Mouse (Mus musculus) hindbrain, embryonic 14.5 days (tissue): ENCODE measurements around the gene Ttc7b. TPM values are rescaled to one million over a fixed set of nuclear protein-coding genes. Genes with fewer than 3 reads are reported as not detected.
A peak's percentile ranks its signal among the peaks of the same experiment; 100 is the strongest.

Experiments
- ATAC-seq: fragments of 200-750 bp; cut with Nextera tagmentation; 2 replicates; pipeline ENCODE4 v1.8.0; 2017; ENCODE audit warnings: moderate number of reproducible peaks, mild to moderate bottlenecking, moderate TSS enrichment, moderate library complexity; ENCODE audit not compliant: low FRiP score
- DNase-seq: peaks from one replicate; pipeline ENCODE4 v3.0.0-alpha.2; 2015; ENCODE audit warnings: low spot score
- H3K27ac ChIP-seq: fragments of 300-500 bp; sonication (generic); 2 replicates; pipeline ENCODE4 v1.5.1; 2014; ENCODE audit warnings: mild to moderate bottlenecking, moderate library complexity
- H3K27me3 ChIP-seq: fragments of 300-500 bp; sonication (generic); 2 replicates; pipeline ENCODE4 v1.6.1; 2014; ENCODE audit warnings: mild to moderate bottlenecking, low read length, mixed read lengths; ENCODE audit not compliant: control insufficient read depth, insufficient read depth
- H3K36me3 ChIP-seq: fragments of 300-500 bp; sonication (generic); replicated peaks from 2 replicates; pipeline ENCODE4 v1.6.1; 2014; ENCODE audit not compliant: control insufficient read depth, insufficient read depth
- H3K4me1 ChIP-seq: fragments of 300-500 bp; sonication (generic); replicated peaks from 2 replicates; pipeline ENCODE4 v1.6.1; 2014; ENCODE audit warnings: antibody characterized with exemption, low read length, mixed read lengths; ENCODE audit not compliant: control insufficient read depth, insufficient read depth
- H3K4me2 ChIP-seq: fragments of 300-500 bp; sonication (generic); replicated peaks from 2 replicates; pipeline ENCODE4 v1.6.1; 2014; ENCODE audit warnings: mild to moderate bottlenecking, moderate library complexity
- H3K4me3 ChIP-seq: fragments of 300-500 bp; sonication (generic); replicated peaks from 2 replicates; pipeline ENCODE4 v1.5.1; 2014; ENCODE audit warnings: mild to moderate bottlenecking, low read length
- H3K9ac ChIP-seq: fragments of 300-500 bp; sonication (generic); 2 replicates; pipeline ENCODE4 v1.6.1; 2014
- H3K9me3 ChIP-seq: fragments of 300-500 bp; sonication (generic); 2 replicates; pipeline ENCODE4 v1.6.1; 2016; ENCODE audit warnings: low read length; ENCODE audit not compliant: control insufficient read depth
- WGBS: fragments of 180-500 bp; shearing (Covaris S2); extraction: QIAGEN DNeasy Blood & Tissue Kit; methylation state at CpG from one replicate; pipeline ENCODE4 v1.1.7; 2014; 5-methylcytosine and 5-hydroxymethylcytosine counted together
- polyA plus RNA-seq: library from polyadenylated mRNA; unstranded; fragments of >200 nt; fragmentation: Nextera tagmentation; extraction: Ambion mirVana; gene quantifications from 2 replicates; pipeline ENCODE4 v1.2.1, GENCODE M21; 2014

Gene Ttc7b
- polyA plus RNA-seq, 1 experiment from 2014 or later = 12.4 TPM

GRCm38 (mm10) chr12:100290178-100290531 is 230.5 kb downstream of the Ttc7b start:
- H3K4me3 ChIP-seq = no peak overlapping the region
- no peaks in the 10 kb centered on the region for H3K36me3 ChIP-seq
- H3K9ac ChIP-seq = no peak overlapping the region
- no peak for DNase-seq
- peaks cover 31% of the 10 kb centered on the region for H3K4me1 ChIP-seq
- no peak for ATAC-seq
- peak overlapping the region; percentile 66 for H3K27ac ChIP-seq
- H3K27me3 ChIP-seq = no peaks in the 10 kb centered on the region
- WGBS = 48% methylated on average over 11 of the region's 11 CpGs
- no peak overlapping the region for H3K4me2 ChIP-seq
- peaks cover 2% of the 10 kb centered on the region; the same call in 1 of the 2 replicates for H3K9me3 ChIP-seq

- Histone ChIP-seq H3K9ac (no peak overlapping the region), H3K4me3 (no peak overlapping the region), H3K27ac (peak overlapping the region; percentile 66), H3K4me1 (peaks cover 31% of the 10 kb centered on the region), H3K9me3 (peaks cover 1% of the 10 kb centered on the region; the same call in 1 of the 2 replicates), H3K36me3 (no peaks in the 10 kb centered on the region), H3K4me2 (no peak overlapping the region), H3K27me3 (no peaks in the 10 kb centered on the region)
- WGBS = 22% methylated on average over 8 of the region's 8 CpGs
- peak; percentile 80 for DNase-seq
- ATAC-seq = peak; percentile 58
Observed at GRCm38 (mm10) chr12:100289267-100290177, 231.1 kb downstream of the Ttc7b start.

DNA sequence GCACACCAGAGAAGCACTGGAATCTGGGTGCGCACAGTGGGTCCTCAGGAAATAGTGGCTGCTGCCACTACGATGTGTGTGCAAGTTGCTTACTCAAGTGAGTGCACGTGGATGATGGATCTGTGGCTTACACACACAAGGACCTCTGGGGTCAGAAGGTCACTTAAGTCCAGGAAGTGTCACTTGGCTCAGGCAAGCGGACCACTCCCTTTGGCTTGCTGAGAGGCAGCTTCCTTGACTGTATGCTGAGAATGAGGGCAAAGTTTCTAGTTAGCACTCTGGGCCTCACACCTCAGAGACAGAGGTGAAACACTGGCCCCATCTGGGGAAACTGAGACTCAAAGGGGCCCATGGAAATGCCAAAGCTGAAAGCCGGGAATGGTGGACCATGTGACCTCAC is 232.6 kb downstream of the Ttc7b start:
- H3K27ac ChIP-seq = no peak overlapping the region
- ATAC-seq (no peak), DNase-seq (no peak)
- no peak overlapping the region for H3K9ac ChIP-seq
- H3K4me2 ChIP-seq = no peak overlapping the region
- no peaks in the 10 kb centered on the region for H3K9me3 ChIP-seq
- H3K27me3 ChIP-seq = no peaks in the 10 kb centered on the region
- no peaks in the 10 kb centered on the region for H3K36me3 ChIP-seq
- WGBS = 84% methylated on average over 5 of the region's 5 CpGs
- H3K4me1 ChIP-seq = peaks cover 31% of the 10 kb centered on the region
- H3K4me3 ChIP-seq = no peak overlapping the region

DNA sequence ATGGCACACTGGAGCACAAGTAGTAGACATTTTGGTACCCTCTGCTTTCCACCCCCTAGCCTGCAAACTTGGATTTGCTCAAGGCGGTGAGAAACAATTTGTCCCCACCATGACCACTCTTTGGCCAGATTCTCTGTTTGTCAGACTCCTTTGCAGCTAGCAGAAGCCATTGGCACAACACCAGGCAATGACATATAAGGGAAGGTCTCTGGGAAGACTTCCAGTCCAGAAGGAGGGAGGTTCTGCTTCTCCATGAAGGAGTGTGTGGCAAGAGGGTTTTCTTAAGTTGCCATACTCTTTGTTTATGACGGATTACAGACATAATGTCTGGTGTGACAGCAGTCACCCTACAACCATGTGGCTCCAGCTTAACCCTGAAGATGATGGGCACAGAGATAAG is 233.1 kb downstream of the Ttc7b start:
- Histone ChIP-seq H3K27ac (no peak overlapping the region), H3K4me1 (peaks cover 31% of the 10 kb centered on the region), H3K9ac (no peak overlapping the region), H3K9me3 (no peaks in the 10 kb centered on the region), H3K4me2 (no peak overlapping the region), H3K36me3 (no peaks in the 10 kb centered on the region), H3K4me3 (no peak overlapping the region), H3K27me3 (no peaks in the 10 kb centered on the region)
- DNase-seq (no peak), ATAC-seq (no peak)
- WGBS = 96% methylated on average over 2 of the region's 2 CpGs

- Histone ChIP-seq H3K4me2 (no peak overlapping the region), H3K4me1 (peaks cover 12% of the 10 kb centered on the region), H3K4me3 (no peak overlapping the region), H3K27me3 (no peaks in the 10 kb centered on the region), H3K9me3 (no peaks in the 10 kb centered on the region), H3K27ac (no peak overlapping the region), H3K9ac (no peak overlapping the region), H3K36me3 (no peaks in the 10 kb centered on the region)
- ATAC-seq = no peak
- WGBS = 48% methylated on average over 1 of the region's 1 CpGs
- DNase-seq = no peak
Observed at GRCm38 (mm10) chr12:100283283-100283682, 237.3 kb downstream of the Ttc7b start.

DNA sequence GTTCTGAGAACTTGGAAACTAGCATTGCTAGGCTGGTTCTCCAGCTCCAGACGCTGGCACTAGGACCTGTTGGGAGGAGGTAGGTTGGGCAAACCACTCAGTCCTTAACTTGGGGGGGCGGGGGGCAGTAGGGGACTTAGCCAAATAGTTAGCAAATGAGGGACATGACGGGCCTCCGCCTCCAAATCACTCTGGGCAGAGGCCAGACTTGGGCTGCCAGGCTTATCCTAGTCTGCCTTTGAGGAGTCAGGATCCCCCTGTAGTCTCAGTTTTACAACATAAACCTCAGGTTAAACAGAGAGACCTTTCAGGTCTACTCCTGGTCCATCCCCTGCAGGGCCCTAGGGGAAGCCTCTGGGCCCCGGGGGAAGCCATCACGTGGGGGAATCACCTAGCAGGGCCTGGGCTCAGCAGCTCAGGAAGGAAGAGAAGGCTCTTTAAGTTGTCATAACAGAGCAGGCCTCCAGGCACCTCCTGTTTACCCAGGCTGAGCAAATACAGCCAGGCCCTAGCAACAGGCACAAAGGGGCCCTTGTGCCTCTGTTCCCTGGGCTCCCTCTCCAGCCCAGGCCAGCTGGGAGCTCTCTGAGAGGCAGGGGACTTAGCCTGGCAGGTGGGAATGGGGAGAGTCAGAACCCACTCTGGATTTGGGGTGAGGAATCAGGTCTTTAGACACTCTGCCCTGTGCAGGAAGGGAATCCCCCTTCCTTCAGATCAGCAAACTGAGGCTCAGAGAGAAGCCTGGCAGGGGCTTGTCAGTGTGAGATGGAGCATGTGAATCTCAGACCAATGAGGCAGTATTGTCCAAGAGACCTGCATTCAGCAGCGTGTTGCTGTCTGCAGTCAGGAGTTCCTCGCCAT is 238.4 kb downstream of the Ttc7b start:
- ATAC-seq (peak; percentile 81), DNase-seq (peak; percentile 47)
- Histone ChIP-seq H3K36me3 (no peaks in the 10 kb centered on the region), H3K4me1 (peaks cover 17% of the 10 kb centered on the region), H3K27ac (peak overlapping the region; percentile 74), H3K4me2 (no peak overlapping the region), H3K9me3 (no peaks in the 10 kb centered on the region), H3K27me3 (no peaks in the 10 kb centered on the region), H3K9ac (no peak overlapping the region), H3K4me3 (no peak overlapping the region)
- WGBS = 49% methylated on average over 8 of the region's 8 CpGs

GRCm38 (mm10) chr12:100280972-100281794 is 239.4 kb downstream of the Ttc7b start:
- H3K9ac ChIP-seq = no peak overlapping the region
- peak overlapping the region; percentile 74 for H3K27ac ChIP-seq
- no peaks in the 10 kb centered on the region for H3K9me3 ChIP-seq
- ATAC-seq (no peak), DNase-seq (no peak)
- WGBS = 80% methylated on average over 4 of the region's 4 CpGs
- no peak overlapping the region for H3K4me3 ChIP-seq
- H3K36me3 ChIP-seq = no peaks in the 10 kb centered on the region
- peaks cover 28% of the 10 kb centered on the region for H3K4me1 ChIP-seq
- H3K4me2 ChIP-seq = no peak overlapping the region
- H3K27me3 ChIP-seq = no peaks in the 10 kb centered on the region

DNA sequence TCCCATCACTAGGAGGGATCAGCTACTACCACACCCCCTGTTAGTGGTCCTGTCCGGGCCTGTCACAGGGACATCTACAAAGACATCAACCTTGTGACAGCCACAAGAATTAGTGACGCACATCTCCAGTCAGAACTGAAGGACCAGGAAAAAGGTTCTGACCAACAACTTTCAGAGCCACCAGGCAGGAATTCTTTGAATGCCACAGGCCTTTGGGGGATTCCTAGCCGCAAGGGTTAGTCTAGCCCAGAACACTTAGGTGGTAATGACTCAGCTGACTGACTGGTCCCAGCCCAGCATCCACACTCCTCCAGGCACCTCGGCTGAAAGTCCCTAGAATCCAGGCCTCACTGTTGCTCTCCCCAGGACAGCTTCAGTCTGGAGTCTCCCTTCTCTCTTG is 240.7 kb downstream of the Ttc7b start:
- Histone ChIP-seq H3K4me1 (peaks cover 33% of the 10 kb centered on the region), H3K27ac (no peak overlapping the region), H3K27me3 (no peaks in the 10 kb centered on the region), H3K9ac (no peak overlapping the region), H3K4me2 (no peak overlapping the region), H3K4me3 (no peak overlapping the region), H3K36me3 (no peaks in the 10 kb centered on the region), H3K9me3 (no peaks in the 10 kb centered on the region)
- DNase-seq (no peak), ATAC-seq (no peak)
- 83% methylated on average over 4 of the region's 4 CpGs for WGBS

- ATAC-seq (no peak), DNase-seq (no peak)
- no peak overlapping the region for H3K27ac ChIP-seq
- H3K36me3 ChIP-seq = no peaks in the 10 kb centered on the region
- WGBS = 46% methylated on average over 8 of the region's 8 CpGs
- no peak overlapping the region for H3K9ac ChIP-seq
- H3K9me3 ChIP-seq = no peaks in the 10 kb centered on the region
- no peak overlapping the region for H3K4me2 ChIP-seq
- no peak overlapping the region for H3K4me3 ChIP-seq
- no peaks in the 10 kb centered on the region for H3K27me3 ChIP-seq
- peaks cover 33% of the 10 kb centered on the region for H3K4me1 ChIP-seq
Observed at GRCm38 (mm10) chr12:100278358-100278757, 242.3 kb downstream of the Ttc7b start.
